Mouse (Mus musculus): ENCODE measurements at regions not wholly inside any gene's neighbourhood (a gene's known extent, or its start where the extent isn't known, plus 50 kb on each side); places are given as distances from the start of the nearest gene placed in this dataset.

DNA sequence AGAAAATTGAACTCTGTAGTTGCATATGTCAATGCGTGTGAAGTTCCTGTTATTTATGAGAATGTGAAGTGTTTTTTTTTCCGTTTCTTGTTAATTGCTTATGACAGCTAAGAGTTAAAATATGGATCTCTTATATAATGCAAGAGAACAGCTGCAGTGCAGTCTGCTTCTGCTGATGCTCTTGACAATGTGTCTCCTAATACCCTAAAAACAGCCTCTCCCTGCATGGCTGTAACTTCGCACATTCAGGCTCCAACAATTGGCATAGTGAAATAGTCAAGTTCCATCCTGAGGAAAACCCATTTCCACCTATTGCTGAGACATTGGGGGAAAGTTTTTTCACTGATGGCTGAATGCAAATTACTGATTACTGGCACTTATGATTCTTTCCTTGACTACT is 640.0 kb upstream of the Pcdh17 start:
- peak; percentile 46 for DNase-seq (ENCODE audit: low read depth, low spot score)
